Mouse (Mus musculus): Measurements from ENCODE around the gene Ltn1. TPM values are rescaled to one million over a fixed set of nuclear protein-coding genes. Genes with fewer than 3 reads are reported as not detected.

Ltn1 gene
- total RNA-seq, 2 experiments from 2014 or later: 45.3 to 45.7 TPM

- no peak for TF ChIP-seq CTCF (conservative IDR thresholded peaks at IDR 0.05)
- Histone ChIP-seq H3K27ac (peak within 1 kb of the TSS; percentile 99), H3K4me3 (peak within 1 kb of the TSS; percentile 68)
- peak; percentile 91 to 93 for DNase-seq (ENCODE audit: low spot score in 2 of 2)
Measured at GRCm38 (mm10) chr16:87440184-87440686, 7.8 kb upstream of the Ltn1 start, which contains the start of gene Rwdd2b. Gene Rwdd2b, minus strand, starts transcription at chr16:87440573.

GRCm38 (mm10) chr16:87438697-87439096, 6.3 kb upstream of the Ltn1 start:
- H3K4me3 ChIP-seq: no peak overlapping the region

GRCm38 (mm10) chr16:87437096-87437495, 4.7 kb upstream of the Ltn1 start:
- TF ChIP-seq CTCF (conservative IDR thresholded peaks at IDR 0.05): no peak
- no peak overlapping the region for H3K27ac ChIP-seq

More at GRCm38 (mm10) chr16:87438697-87439096, 6.3 kb upstream of the Ltn1 start:
- no peak overlapping the region for H3K27ac ChIP-seq
- DNase-seq (ENCODE audit: low spot score in 2 of 2): no peak
- TF ChIP-seq CTCF (conservative IDR thresholded peaks at IDR 0.05): no peak

GRCm38 (mm10) chr16:87435411-87436205, 3.2 kb upstream of the Ltn1 start:
- H3K27ac ChIP-seq: no peak overlapping the region
- no peak for TF ChIP-seq CTCF (conservative IDR thresholded peaks at IDR 0.05)
- no peak overlapping the region for H3K4me3 ChIP-seq
- no peak for DNase-seq (ENCODE audit: low spot score in 2 of 2)

More at GRCm38 (mm10) chr16:87437096-87437495, 4.7 kb upstream of the Ltn1 start:
- DNase-seq (ENCODE audit: low spot score in 2 of 2): no peak
- H3K4me3 ChIP-seq: no peak overlapping the region

- TF ChIP-seq CTCF (conservative IDR thresholded peaks at IDR 0.05): no peak
- Histone ChIP-seq H3K4me3 (no peak overlapping the region), H3K27ac (no peak overlapping the region)
- DNase-seq (ENCODE audit: low spot score in 2 of 2): no peak
Measured at GRCm38 (mm10) chr16:87434946-87435345, 2.5 kb upstream of the Ltn1 start.

- Histone ChIP-seq H3K4me3 (no peak overlapping the region), H3K27ac (no peak overlapping the region)
- DNase-seq (ENCODE audit: low spot score in 2 of 2): no peak
- TF ChIP-seq CTCF (conservative IDR thresholded peaks at IDR 0.05): no peak
Measured at GRCm38 (mm10) chr16:87434266-87434665, 1.9 kb upstream of the Ltn1 start.

GRCm38 (mm10) chr16:87427516-87427915, 4.9 kb downstream of the Ltn1 start:
- DNase-seq (ENCODE audit: low spot score in 2 of 2): no peak
- Histone ChIP-seq H3K4me3 (no peak overlapping the region), H3K27ac (no peak overlapping the region)
- TF ChIP-seq CTCF (conservative IDR thresholded peaks at IDR 0.05): no peak

- no peak for TF ChIP-seq CTCF (conservative IDR thresholded peaks at IDR 0.05)
- DNase-seq (ENCODE audit: low spot score in 2 of 2): no peak
Measured at GRCm38 (mm10) chr16:87420662-87421061, 11.8 kb downstream of the Ltn1 start.

GRCm38 (mm10) chr16:87405001-87405400, 27.4 kb downstream of the Ltn1 start:
- Histone ChIP-seq H3K4me3 (no peak overlapping the region), H3K27ac (no peak overlapping the region)
- TF ChIP-seq CTCF (conservative IDR thresholded peaks at IDR 0.05): no peak
- no peak for DNase-seq (ENCODE audit: low spot score in 2 of 2)

More at GRCm38 (mm10) chr16:87420662-87421061, 11.8 kb downstream of the Ltn1 start:
- Histone ChIP-seq H3K4me3 (no peak overlapping the region), H3K27ac (no peak overlapping the region)

- peak; percentile 90 for TF ChIP-seq CTCF (conservative IDR thresholded peaks at IDR 0.05)
- Histone ChIP-seq H3K27ac (peak overlapping the region; percentile 1; the same call in 1 of the 2 replicates), H3K4me3 (no peak overlapping the region)
- DNase-seq (ENCODE audit: low spot score in 2 of 2): peak; percentile 69 to 73
Measured at GRCm38 (mm10) chr16:87393813-87394548, 38.4 kb downstream of the Ltn1 start.

GRCm38 (mm10) chr16:87387444-87387977, 44.9 kb downstream of the Ltn1 start:
- no peak for DNase-seq (ENCODE audit: low spot score in 2 of 2)
- Histone ChIP-seq H3K4me3 (no peak overlapping the region), H3K27ac (no peak overlapping the region)
- no peak for TF ChIP-seq CTCF (conservative IDR thresholded peaks at IDR 0.05)

GRCm38 (mm10) chr16:87384366-87384765, 48.0 kb downstream of the Ltn1 start:
- H3K4me3 ChIP-seq: no peak overlapping the region
- TF ChIP-seq CTCF (conservative IDR thresholded peaks at IDR 0.05): no peak
- no peak overlapping the region for H3K27ac ChIP-seq
- DNase-seq (ENCODE audit: low spot score in 2 of 2): no peak

GRCm38 (mm10) chr16:87382996-87383395, 49.4 kb downstream of the Ltn1 start:
- H3K27ac ChIP-seq: no peak overlapping the region
- no peak for DNase-seq (ENCODE audit: low spot score in 2 of 2)
- TF ChIP-seq CTCF (conservative IDR thresholded peaks at IDR 0.05): no peak
- H3K4me3 ChIP-seq: no peak overlapping the region
